Mouse (Mus musculus) left cerebral cortex, postnatal 36 days (tissue): ENCODE data around the gene Ppp2r2c. TPM values are rescaled to one million over a fixed set of nuclear protein-coding genes. Genes with fewer than 3 reads are reported as not detected.

Source experiments
- DNase-seq, 2 experiments: peaks; one replicate each; pipeline ENCODE4 v3.0.0; 2021 to 2022; ENCODE audit warnings: low spot score in 2 of 2, mixed read lengths in 1 of 2
- intact Hi-C: fragments of 180-260 bp; cut with DNase I; formaldehyde crosslinking; loops from one replicate; pipeline ENCODE4 v1.15.1; 2025
- total RNA-seq, 2 experiments: library from RNA; stranded (reverse); gene quantifications; 2 replicates each; pipeline ENCODE4 v1.2.3; 2021

Ppp2r2c gene
- total RNA-seq, 2 experiments from 2014 or later: 464 to 526 TPM

- intact Hi-C loops: loop anchor here (5.0 kb wide), 1 partner anchor 75 kb away; no protein-coding TSS in a partner anchor
- DNase-seq: no peak
Observed at GRCm38 (mm10) chr5:36867561-36867960, 752 bp upstream of the Ppp2r2c start.

DNA sequence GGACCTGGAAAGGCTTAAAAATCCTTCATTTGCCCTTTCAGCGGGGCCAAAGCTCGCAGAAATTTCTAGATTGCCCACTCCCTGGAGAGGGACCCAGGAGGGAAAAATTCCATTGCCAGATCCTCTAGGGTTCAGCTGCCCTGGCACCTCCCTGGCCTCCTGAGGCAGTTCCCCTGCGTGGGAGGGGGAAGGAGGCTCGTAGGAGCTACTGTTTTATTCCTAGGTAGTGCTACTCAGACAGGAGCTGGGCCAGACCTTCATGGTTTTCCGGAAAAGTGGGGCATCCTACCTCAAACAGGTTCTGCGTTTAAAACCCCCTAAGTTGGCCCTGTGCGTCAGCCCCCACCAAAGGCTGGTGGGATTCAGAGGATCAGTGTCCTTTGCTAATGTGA is 869 bp downstream of the Ppp2r2c start:
- intact Hi-C loops: loop anchor here (2.0 to 5.0 kb wide), 3 partner anchors 24 to 73 kb away; no protein-coding TSS in a partner anchor

GRCm38 (mm10) chr5:36869578-36870236 is 1.4 kb downstream of the Ppp2r2c start:
- intact Hi-C loops: loop anchor here (2.0 to 5.0 kb wide), 4 partner anchors 23 to 73 kb away; no protein-coding TSS in a partner anchor

More for the DNA sequence above, 869 bp downstream of the Ppp2r2c start:
- DNase-seq: no peak

DNA sequence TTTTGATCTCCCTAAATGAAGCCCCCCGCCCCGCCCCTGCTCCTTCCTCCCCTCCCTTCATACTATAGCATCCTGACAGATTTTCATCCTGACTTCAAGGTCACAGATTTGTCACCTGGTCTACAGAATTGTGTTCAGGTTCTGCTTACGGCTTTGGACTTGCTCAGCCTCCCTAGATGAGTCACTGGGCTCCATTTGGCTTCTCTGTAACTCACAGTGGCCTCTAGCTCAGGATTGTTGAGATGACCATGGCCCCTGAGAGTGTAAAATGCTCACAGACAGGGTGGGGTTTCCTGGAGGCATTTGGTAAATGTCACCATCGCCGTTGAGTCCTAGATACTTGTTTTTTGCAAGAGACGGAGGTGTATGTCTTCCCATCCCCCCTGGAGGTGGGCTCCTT is 2.6 kb downstream of the Ppp2r2c start:
- no peak for DNase-seq
- intact Hi-C loops: loop anchor here (5.0 kb wide), 1 partner anchor 51 kb away; no protein-coding TSS in a partner anchor

More at GRCm38 (mm10) chr5:36869578-36870236, 1.4 kb downstream of the Ppp2r2c start:
- peak; percentile 74 to 84 for DNase-seq

- intact Hi-C loops: no loop called here
- DNase-seq: no peak
Observed at GRCm38 (mm10) chr5:36875956-36876355, 7.6 kb downstream of the Ppp2r2c start.

- DNase-seq: no peak
- intact Hi-C loops: no loop called here
Observed at GRCm38 (mm10) chr5:36876777-36877396, 8.6 kb downstream of the Ppp2r2c start.

- intact Hi-C loops: no loop called here
- no peak for DNase-seq
Observed at GRCm38 (mm10) chr5:36877641-36878040, 9.3 kb downstream of the Ppp2r2c start.

DNA sequence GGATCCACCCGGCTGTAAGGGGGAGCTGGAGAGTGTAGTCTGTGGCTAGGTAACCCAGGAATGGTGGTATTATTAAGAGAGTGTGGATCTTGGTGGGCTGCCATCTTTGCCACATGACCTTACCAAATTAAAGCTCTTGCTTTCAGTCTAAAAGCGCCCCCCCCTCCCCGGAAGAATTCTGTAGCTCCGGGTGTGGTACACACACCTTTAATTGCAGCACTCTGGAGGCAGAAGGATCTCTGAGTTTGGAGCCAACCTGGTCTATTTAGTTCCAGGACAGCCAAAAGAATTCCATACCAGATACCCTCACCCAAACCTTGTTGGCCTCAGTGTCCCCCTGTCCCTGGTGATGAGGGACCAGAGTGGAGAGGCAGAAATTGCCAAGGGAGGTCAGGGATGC is 10.5 kb downstream of the Ppp2r2c start:
- no peak for DNase-seq
- intact Hi-C loops: no loop called here

- DNase-seq: no peak
- intact Hi-C loops: no loop called here
Observed at GRCm38 (mm10) chr5:36880622-36881021, 12.3 kb downstream of the Ppp2r2c start.

DNA sequence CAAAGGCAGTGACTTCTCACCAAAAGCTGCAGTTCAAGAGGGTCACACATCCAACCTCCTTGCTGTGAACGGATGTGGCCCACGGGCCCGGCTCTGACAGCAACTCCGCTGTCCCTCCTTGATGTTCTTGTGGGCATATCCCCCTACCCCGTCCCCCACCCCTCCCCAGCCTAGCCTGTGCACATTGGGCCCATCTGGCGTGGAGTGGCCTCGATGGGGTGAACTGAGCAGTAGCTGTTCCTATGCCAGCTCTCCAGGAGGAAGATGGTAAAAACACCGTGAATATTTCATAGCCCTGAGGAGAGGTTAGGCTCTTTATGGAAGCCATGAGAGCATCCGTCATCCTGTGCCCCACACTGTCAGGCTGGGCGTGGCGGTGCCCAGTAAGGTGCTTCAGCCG is 15.2 kb downstream of the Ppp2r2c start:
- intact Hi-C loops: no loop called here
- DNase-seq: no peak

- intact Hi-C loops: no loop called here
- DNase-seq: no peak
Observed at GRCm38 (mm10) chr5:36885067-36885466, 16.8 kb downstream of the Ppp2r2c start.

GRCm38 (mm10) chr5:36885595-36885994 is 17.3 kb downstream of the Ppp2r2c start:
- DNase-seq: no peak
- intact Hi-C loops: no loop called here

- intact Hi-C loops: no loop called here
Observed at GRCm38 (mm10) chr5:36886298-36886697, 18.0 kb downstream of the Ppp2r2c start.

DNA sequence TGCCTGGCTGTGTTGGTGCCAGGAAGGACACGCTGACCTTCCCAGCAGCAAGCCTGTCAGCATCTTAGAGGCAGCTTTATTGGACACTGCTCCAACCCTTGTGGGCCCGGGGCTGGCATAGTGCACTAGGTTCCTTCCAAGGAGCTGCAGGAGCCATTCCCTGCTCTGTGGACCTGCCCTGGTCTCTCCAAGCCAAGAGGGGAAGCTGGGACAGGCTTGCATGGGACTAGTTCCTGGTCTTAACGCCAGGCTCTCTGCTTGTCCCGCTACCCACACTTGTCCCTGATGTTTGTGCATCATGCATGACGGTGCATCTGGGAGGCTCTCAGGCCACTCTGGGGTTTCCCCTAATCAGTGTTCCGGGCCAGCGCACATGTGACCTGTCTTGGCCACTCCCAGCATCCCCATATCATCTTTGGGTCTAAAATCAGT is 18.6 kb downstream of the Ppp2r2c start:
- no peak for DNase-seq
- intact Hi-C loops: no loop called here

More at GRCm38 (mm10) chr5:36886298-36886697, 18.0 kb downstream of the Ppp2r2c start:
- no peak for DNase-seq

- intact Hi-C loops: no loop called here
- no peak for DNase-seq
Observed at GRCm38 (mm10) chr5:36887299-36887988, 19.1 kb downstream of the Ppp2r2c start.

- DNase-seq: no peak
- intact Hi-C loops: no loop called here
Observed at GRCm38 (mm10) chr5:36888501-36888900, 20.2 kb downstream of the Ppp2r2c start.

DNA sequence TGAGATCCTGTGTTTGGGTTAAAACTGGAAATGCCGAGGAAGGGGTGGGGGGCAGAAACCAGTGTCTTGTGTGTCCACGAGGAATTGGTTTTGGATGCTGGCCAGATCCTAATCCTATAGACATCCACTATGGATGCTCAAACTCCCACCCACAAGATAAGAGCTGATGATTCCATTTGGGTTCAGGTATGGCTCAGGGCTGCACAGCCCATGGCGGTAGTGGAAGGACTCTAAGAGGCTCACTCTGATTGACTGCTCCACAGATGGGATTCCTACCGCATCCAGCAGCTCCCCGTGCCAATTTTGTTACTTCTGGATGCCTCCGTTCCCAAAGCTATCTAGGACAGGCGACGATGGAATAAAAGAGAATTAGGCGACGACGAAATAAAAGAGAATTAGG is 20.6 kb downstream of the Ppp2r2c start:
- intact Hi-C loops: no loop called here
- DNase-seq: no peak

GRCm38 (mm10) chr5:36889380-36889886 is 21.1 kb downstream of the Ppp2r2c start:
- intact Hi-C loops: no loop called here
- DNase-seq: no peak

GRCm38 (mm10) chr5:36890794-36891193 is 22.5 kb downstream of the Ppp2r2c start:
- intact Hi-C loops: no loop called here
- peak; percentile 79 to 80 for DNase-seq

DNA sequence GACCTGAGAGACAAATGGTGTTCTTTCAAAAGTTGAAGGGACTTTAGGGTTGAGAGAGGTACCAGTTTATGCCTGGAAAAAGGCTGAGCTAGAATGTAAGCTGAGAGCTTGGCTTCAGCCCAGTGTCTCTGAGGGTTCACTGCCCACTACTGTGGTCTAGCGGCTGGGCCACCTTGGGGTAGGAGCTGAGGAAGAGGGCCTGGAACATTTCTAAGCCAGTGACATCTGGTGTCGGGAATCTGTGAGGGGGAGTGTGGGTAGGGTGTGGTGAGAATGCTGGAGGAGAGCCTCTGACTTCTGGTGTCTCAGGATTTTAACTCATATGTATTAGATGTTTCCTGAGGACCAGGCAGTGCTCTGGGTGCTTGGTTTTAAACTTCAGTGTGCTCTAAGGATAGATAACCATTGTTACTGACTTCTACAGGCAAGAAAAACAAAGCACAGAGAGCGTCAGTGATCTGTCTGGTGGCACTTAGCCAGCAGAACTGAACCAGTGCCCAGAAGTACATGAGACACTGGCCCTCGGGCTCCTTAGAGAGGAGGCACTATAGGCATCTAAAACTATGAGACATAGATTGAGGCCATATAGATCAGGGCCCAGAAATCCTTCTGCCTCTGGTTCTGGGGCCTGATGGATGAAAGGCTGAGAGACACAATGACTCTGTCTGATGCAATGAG is 23.6 kb downstream of the Ppp2r2c start:
- DNase-seq: no peak
- intact Hi-C loops: loop anchor here (2.0 kb wide), 1 partner anchor 23 kb away; the partner anchor contains the start of gene Ppp2r2c
